Mouse (Mus musculus): Measurements from ENCODE around the gene Gar1. TPM values are rescaled to one million over a fixed set of nuclear protein-coding genes. Genes with fewer than 3 reads are reported as not detected.

Gene Gar1
- polyA plus RNA-seq, 1 experiment, result 22.4 TPM

DNA sequence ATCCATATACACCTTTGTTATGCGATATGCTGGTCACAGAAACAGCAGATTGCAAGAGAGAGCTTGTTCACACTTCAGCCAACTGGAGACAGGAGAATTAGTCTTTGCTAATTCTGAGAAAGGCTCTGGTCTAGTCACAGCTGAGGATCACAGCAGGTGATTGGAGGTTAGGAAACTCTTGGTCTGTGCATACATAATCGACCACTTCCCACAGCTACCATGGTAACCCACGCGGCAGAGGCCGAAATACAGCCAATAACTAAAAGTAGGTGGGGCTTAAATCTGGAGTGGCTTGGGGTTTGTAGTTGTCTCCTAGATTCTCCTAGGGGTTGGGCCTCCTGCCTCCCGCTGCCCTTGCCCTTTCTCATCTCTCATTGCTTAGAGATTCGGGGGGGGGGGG is 6.8 kb upstream of the Gar1 start:
- Histone ChIP-seq H3K4me1 (ENCODE audit: control insufficient read depth, insufficient read depth, low read length) (no peaks in the 10 kb centered on the region; the same call in 1 of the 2 replicates), H3K4me3 (replicated peaks; ENCODE audit: extremely low read depth, low read depth, low read length) (no peak overlapping the region)
- 44% methylated on average over 7 of the region's 7 CpGs for WGBS
- DNase-seq, result no peak
- TF ChIP-seq POLR2A (IDR thresholded peaks at IDR 0.05; ENCODE audit: borderline replicate concordance, extremely low read depth, low read depth, low read length) (no peak), CTCF (IDR thresholded peaks at IDR 0.05; ENCODE audit: insufficient read depth, low read length) (no peak)

- TF ChIP-seq CTCF (IDR thresholded peaks at IDR 0.05; ENCODE audit: insufficient read depth, low read length), result no peak
- no peak for TF ChIP-seq POLR2A (IDR thresholded peaks at IDR 0.05; ENCODE audit: borderline replicate concordance, extremely low read depth, low read depth, low read length)
- DNase-seq, result no peak
- Histone ChIP-seq H3K4me3 (replicated peaks; ENCODE audit: extremely low read depth, low read depth, low read length) (no peak overlapping the region), H3K4me1 (ENCODE audit: control insufficient read depth, insufficient read depth, low read length) (no peaks in the 10 kb centered on the region; the same call in 1 of the 2 replicates)
- 64% methylated on average over 6 of the region's 6 CpGs for WGBS
Measured at GRCm38 (mm10) chr3:129836965-129837364, 5.8 kb upstream of the Gar1 start.

DNA sequence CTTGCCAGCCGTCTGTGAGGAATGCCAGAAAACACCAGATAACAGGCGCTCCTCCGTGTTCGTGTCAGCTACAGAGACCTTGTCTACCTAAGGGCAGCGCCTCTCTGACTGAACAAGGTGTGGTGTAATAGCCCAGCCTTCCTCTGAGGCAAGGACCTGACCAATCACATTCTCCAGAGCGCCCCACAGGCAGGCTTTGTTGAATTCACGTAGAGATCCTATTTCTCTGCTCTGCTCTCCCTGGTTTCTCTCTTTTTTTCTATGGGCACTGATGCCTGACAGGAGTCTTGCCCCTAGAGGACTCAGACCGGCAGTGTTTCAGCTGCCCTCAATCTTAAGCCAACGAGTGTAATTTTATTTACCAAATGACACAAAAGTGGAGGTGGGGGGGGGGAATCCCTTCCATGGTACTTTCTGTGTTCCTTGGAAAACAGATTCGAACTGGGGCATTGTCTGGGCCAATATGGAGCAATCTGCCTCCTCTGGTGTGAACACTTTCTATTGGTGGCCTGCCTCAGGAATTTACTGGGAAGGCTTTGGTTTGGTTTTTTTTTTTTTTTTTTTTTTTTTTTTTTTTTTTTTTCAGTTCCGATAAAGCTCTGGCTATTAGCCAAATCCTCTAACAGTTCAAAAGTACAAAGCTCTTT is 5.0 kb upstream of the Gar1 start:
- peak overlapping the region; percentile 47 for H3K4me3 ChIP-seq (replicated peaks; ENCODE audit: extremely low read depth, low read depth, low read length)
- peak; percentile 12 for DNase-seq
- 16% methylated on average over 11 of the region's 11 CpGs for WGBS
- no peaks in the 10 kb centered on the region; the same call in 1 of the 2 replicates for H3K4me1 ChIP-seq (ENCODE audit: control insufficient read depth, insufficient read depth, low read length)
- TF ChIP-seq POLR2A (IDR thresholded peaks at IDR 0.05; ENCODE audit: borderline replicate concordance, extremely low read depth, low read depth, low read length), result peak; percentile 26; the same call in 1 of the 2 replicates
- no peak for TF ChIP-seq CTCF (IDR thresholded peaks at IDR 0.05; ENCODE audit: insufficient read depth, low read length)

DNA sequence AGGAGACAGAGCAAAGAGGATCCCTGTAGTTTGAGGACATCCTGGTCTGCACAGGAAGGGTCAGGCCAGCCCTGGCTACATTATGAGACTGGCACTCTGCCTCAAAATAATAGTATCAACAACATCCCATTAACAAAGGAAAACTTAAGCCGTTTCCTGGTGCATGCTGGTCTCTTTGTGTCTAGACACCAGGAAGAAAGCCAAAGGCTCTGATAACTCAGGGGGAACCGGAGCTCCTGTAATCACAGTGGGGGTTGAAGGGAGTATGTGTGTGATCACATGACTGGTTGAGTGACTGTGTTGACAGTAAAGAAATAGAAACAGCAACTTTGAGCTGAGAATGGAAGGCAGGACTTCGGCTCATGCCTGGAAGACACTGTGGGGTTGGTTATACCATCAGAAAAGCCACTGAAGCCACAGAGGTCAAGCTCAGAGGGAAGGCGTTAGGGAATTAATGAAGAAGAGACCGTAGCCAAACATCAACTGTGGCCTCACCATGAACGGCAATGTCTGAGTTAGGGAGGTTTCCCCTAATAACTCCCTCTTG is 4.3 kb upstream of the Gar1 start, which contains the start of gene Cfi:
TSS of gene Cfi (plus strand) at position 497 of the 547 bp plus-strand sequence.
- peak within 1 kb of the TSS; percentile 47 for H3K4me3 ChIP-seq (replicated peaks; ENCODE audit: extremely low read depth, low read depth, low read length)
- TF ChIP-seq CTCF (IDR thresholded peaks at IDR 0.05; ENCODE audit: insufficient read depth, low read length) (no peak), POLR2A (IDR thresholded peaks at IDR 0.05; ENCODE audit: borderline replicate concordance, extremely low read depth, low read depth, low read length) (no peak)

DNA sequence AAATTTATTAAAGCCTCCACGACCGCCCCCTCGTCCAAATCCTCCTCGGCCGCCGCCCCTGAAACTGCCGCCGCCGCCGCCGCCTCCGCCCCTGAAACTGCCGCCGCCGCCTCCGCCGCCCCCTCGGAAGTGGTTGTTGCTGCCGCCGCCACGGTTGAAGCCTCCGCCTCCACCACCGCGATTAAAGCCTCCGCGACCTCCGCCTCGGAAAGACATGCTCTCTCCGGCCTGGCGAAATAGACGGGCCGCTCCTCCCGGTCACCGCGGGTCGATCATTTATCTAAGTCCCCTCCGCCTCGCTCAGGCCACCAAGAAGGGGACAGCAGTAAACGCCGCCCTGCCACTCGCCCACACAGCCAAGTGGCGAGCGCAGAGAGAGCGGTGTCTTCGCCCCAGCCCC is 570 bp downstream of the Gar1 start:
- peak overlapping the region; percentile 90 for H3K4me3 ChIP-seq (replicated peaks; ENCODE audit: extremely low read depth, low read depth, low read length)
- DNase-seq, result no peak
- under 1% methylated on average over 45 of the region's 45 CpGs for WGBS
- H3K4me1 ChIP-seq (ENCODE audit: control insufficient read depth, insufficient read depth, low read length), result no peaks in the 10 kb centered on the region; the same call in 1 of the 2 replicates
- no peak for TF ChIP-seq CTCF (IDR thresholded peaks at IDR 0.05; ENCODE audit: insufficient read depth, low read length)
- TF ChIP-seq POLR2A (IDR thresholded peaks at IDR 0.05; ENCODE audit: borderline replicate concordance, extremely low read depth, low read depth, low read length), result no peak

More for the DNA sequence above, 4.3 kb upstream of the Gar1 start, which contains the start of gene Cfi:
- DNase-seq, result no peak
- 40% methylated on average over 6 of the region's 6 CpGs for WGBS
- no peaks in the 10 kb centered on the region; the same call in 1 of the 2 replicates for H3K4me1 ChIP-seq (ENCODE audit: control insufficient read depth, insufficient read depth, low read length)

- 95% methylated on average over 5 of the region's 5 CpGs for WGBS
- Histone ChIP-seq H3K4me1 (ENCODE audit: control insufficient read depth, insufficient read depth, low read length) (no peaks in the 10 kb centered on the region), H3K4me3 (replicated peaks; ENCODE audit: extremely low read depth, low read depth, low read length) (no peak overlapping the region)
- DNase-seq, result no peak
- TF ChIP-seq CTCF (IDR thresholded peaks at IDR 0.05; ENCODE audit: insufficient read depth, low read length) (no peak), POLR2A (IDR thresholded peaks at IDR 0.05; ENCODE audit: borderline replicate concordance, extremely low read depth, low read depth, low read length) (no peak)
Measured at GRCm38 (mm10) chr3:129827691-129828090, 3.5 kb downstream of the Gar1 start.

DNA sequence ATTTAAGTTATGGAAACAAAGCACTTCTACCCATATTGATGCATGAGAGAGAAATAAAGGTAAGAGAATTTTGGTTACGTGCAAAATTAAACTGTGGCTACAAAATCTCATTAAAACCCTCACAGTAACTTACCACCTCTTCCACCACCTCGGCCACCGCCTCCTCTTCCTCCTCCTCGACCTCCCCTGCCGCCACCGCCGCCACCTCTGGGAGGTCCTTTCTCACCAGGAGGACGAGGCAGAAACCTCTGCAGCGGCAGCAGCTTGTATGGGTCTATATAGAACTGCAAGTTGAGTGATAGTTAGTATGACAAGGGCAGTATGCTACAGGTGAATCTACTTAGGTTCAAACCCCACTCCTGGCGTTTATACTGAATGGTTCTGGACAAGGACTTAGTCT is 4.5 kb downstream of the Gar1 start:
- 85% methylated on average over 10 of the region's 10 CpGs for WGBS
- TF ChIP-seq POLR2A (IDR thresholded peaks at IDR 0.05; ENCODE audit: borderline replicate concordance, extremely low read depth, low read depth, low read length), result no peak
- TF ChIP-seq CTCF (IDR thresholded peaks at IDR 0.05; ENCODE audit: insufficient read depth, low read length), result no peak
- Histone ChIP-seq H3K4me3 (replicated peaks; ENCODE audit: extremely low read depth, low read depth, low read length) (no peak overlapping the region), H3K4me1 (ENCODE audit: control insufficient read depth, insufficient read depth, low read length) (no peaks in the 10 kb centered on the region)
- DNase-seq, result no peak

- TF ChIP-seq CTCF (IDR thresholded peaks at IDR 0.05; ENCODE audit: insufficient read depth, low read length) (no peak), POLR2A (IDR thresholded peaks at IDR 0.05; ENCODE audit: borderline replicate concordance, extremely low read depth, low read depth, low read length) (no peak)
- H3K4me1 ChIP-seq (ENCODE audit: control insufficient read depth, insufficient read depth, low read length), result no peaks in the 10 kb centered on the region
- H3K4me3 ChIP-seq (replicated peaks; ENCODE audit: extremely low read depth, low read depth, low read length), result no peak overlapping the region
- WGBS, result 90% methylated on average over 10 of the region's 10 CpGs
- DNase-seq, result no peak
Measured at GRCm38 (mm10) chr3:129824891-129825290, 6.3 kb downstream of the Gar1 start.

GRCm38 (mm10) chr3:129824146-129824545 is 7.0 kb downstream of the Gar1 start:
- Histone ChIP-seq H3K4me3 (replicated peaks; ENCODE audit: extremely low read depth, low read depth, low read length) (no peak overlapping the region), H3K4me1 (ENCODE audit: control insufficient read depth, insufficient read depth, low read length) (no peaks in the 10 kb centered on the region)
- no peak for TF ChIP-seq POLR2A (IDR thresholded peaks at IDR 0.05; ENCODE audit: borderline replicate concordance, extremely low read depth, low read depth, low read length)
- no peak for TF ChIP-seq CTCF (IDR thresholded peaks at IDR 0.05; ENCODE audit: insufficient read depth, low read length)
- DNase-seq, result no peak
- 73% methylated on average over 4 of the region's 4 CpGs for WGBS

- Histone ChIP-seq H3K4me3 (replicated peaks; ENCODE audit: extremely low read depth, low read depth, low read length) (no peak overlapping the region), H3K4me1 (ENCODE audit: control insufficient read depth, insufficient read depth, low read length) (no peaks in the 10 kb centered on the region)
- TF ChIP-seq CTCF (IDR thresholded peaks at IDR 0.05; ENCODE audit: insufficient read depth, low read length), result 0 out of 2 replicates have a peak, but pooled peaks have one; percentile 9
- TF ChIP-seq POLR2A (IDR thresholded peaks at IDR 0.05; ENCODE audit: borderline replicate concordance, extremely low read depth, low read depth, low read length), result no peak
- DNase-seq, result no peak
- 52% methylated on average over 5 of the region's 5 CpGs for WGBS
Measured at GRCm38 (mm10) chr3:129823293-129823692, 7.9 kb downstream of the Gar1 start.

Measured in lung, adult 2 months (tissue).